Mouse (Mus musculus): ENCODE data around the gene Rasal2.

GRCm38 (mm10) chr1:157153781-157154180 lies 258.6 kb downstream of the Rasal2 start:
- TF ChIP-seq CTCF (conservative IDR thresholded peaks at IDR 0.05; ENCODE audit: low read length) (no peak), POU5F1 (IDR thresholded peaks at IDR 0.05; ENCODE audit: borderline replicate concordance, low read length) (no peak)

Measured in E14TG2a.4 (cell line).